Mouse (Mus musculus) frontal cortex, postnatal 36 days (tissue): Measurements from ENCODE around the gene Snapc5.
"Not testable (repeated sequence)": the region's sequence is repeated elsewhere in the genome, so short reads cannot be mapped to it uniquely, and the experiment has no call there.

Experiments
- DNase-seq, 2 experiments: peaks; one replicate each; pipeline ENCODE4 v3.0.0; 2022; ENCODE audit warnings: low spot score in 2 of 2

Snapc5 gene

GRCm38 (mm10) chr9:64198763-64199418 is 19.8 kb downstream of the Snapc5 start:
- not testable (repeated sequence) for DNase-seq

GRCm38 (mm10) chr9:64199897-64200296 is 20.8 kb downstream of the Snapc5 start:
- no peak for DNase-seq

- DNase-seq: no peak
Measured at GRCm38 (mm10) chr9:64202331-64202730, 23.3 kb downstream of the Snapc5 start.

GRCm38 (mm10) chr9:64202866-64203265 is 23.8 kb downstream of the Snapc5 start:
- DNase-seq: no peak

GRCm38 (mm10) chr9:64207509-64208084 is 28.5 kb downstream of the Snapc5 start:
- DNase-seq: no peak

- no peak for DNase-seq
Measured at GRCm38 (mm10) chr9:64214452-64214851, 35.4 kb downstream of the Snapc5 start.

- no peak for DNase-seq
Measured at GRCm38 (mm10) chr9:64216090-64216489, 37.0 kb downstream of the Snapc5 start.

GRCm38 (mm10) chr9:64216641-64217040 is 37.6 kb downstream of the Snapc5 start:
- DNase-seq: no peak

- DNase-seq: no peak
Measured at GRCm38 (mm10) chr9:64217887-64218286, 38.8 kb downstream of the Snapc5 start.

GRCm38 (mm10) chr9:64219305-64219704 is 40.2 kb downstream of the Snapc5 start:
- DNase-seq: no peak

GRCm38 (mm10) chr9:64219772-64220420 is 40.8 kb downstream of the Snapc5 start:
- DNase-seq: no peak

GRCm38 (mm10) chr9:64220603-64221002 is 41.5 kb downstream of the Snapc5 start:
- DNase-seq: no peak

- DNase-seq: peak; percentile 19 to 40
Measured at GRCm38 (mm10) chr9:64221480-64221879, 42.4 kb downstream of the Snapc5 start.

GRCm38 (mm10) chr9:64222098-64222497 is 43.0 kb downstream of the Snapc5 start:
- DNase-seq: no peak

- DNase-seq: no peak
Measured at GRCm38 (mm10) chr9:64225805-64226204, 46.7 kb downstream of the Snapc5 start.

GRCm38 (mm10) chr9:64227736-64228135 is 48.7 kb downstream of the Snapc5 start:
- DNase-seq: peak in 1 of 2 experiments; percentile 16

- DNase-seq: peak; percentile 20 to 63
Measured at GRCm38 (mm10) chr9:64228972-64229371, 49.9 kb downstream of the Snapc5 start.

GRCm38 (mm10) chr9:64231171-64231570 is 52.1 kb downstream of the Snapc5 start:
- peak in 1 of 2 experiments; percentile 29 for DNase-seq

- peak in 1 of 2 experiments; percentile 28 for DNase-seq
Measured at GRCm38 (mm10) chr9:64231674-64232073, 52.6 kb downstream of the Snapc5 start.

- DNase-seq: peak in 1 of 2 experiments; percentile 15
Measured at GRCm38 (mm10) chr9:64232257-64232957, 53.3 kb downstream of the Snapc5 start.
